Mouse (Mus musculus) thymus, postnatal 36 days (tissue): ENCODE data around the gene Mgme1.
A peak's percentile ranks its signal among the peaks of the same experiment; 100 is the strongest.

Experiments
- DNase-seq, 2 experiments: peaks; one replicate each; pipeline ENCODE4 v3.0.0; 2022; ENCODE audit warnings: mixed read lengths in 2 of 2

The Mgme1 gene

DNA sequence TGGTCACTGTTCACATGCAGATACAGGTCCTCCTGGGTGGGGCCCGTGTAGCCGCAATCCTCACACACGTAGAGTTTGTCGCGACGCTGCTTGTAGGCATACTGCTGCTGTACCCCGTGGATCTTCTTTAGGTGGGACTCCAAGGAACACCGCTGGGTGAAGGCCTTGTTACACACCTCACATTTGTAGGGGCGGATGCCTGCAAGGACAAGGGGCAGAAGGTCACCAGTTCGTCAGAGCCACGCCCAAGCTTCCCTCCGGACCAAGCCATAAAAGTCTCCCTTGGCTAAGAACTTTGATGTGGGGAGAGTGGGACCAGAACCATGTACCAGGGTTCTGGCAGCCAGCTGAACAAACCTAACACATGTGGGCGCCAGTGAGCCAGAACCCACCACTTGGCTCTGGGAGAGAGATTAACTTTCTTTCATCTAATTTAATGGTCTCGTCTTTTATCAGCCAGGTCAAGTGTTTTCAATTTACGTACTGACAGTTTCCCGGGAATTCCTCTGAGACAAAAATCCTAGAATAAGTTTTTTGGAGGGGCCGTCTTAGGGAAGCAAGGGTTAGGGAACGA lies 35.3 kb downstream of the Mgme1 start:
- DNase-seq = no peak

- no peak for DNase-seq
Measured at GRCm38 (mm10) chr2:144308561-144308960, 38.1 kb downstream of the Mgme1 start.

- DNase-seq = no peak
Measured at GRCm38 (mm10) chr2:144310273-144310672, 39.8 kb downstream of the Mgme1 start.

- DNase-seq = no peak
Measured at GRCm38 (mm10) chr2:144311372-144311771, 40.9 kb downstream of the Mgme1 start.

DNA sequence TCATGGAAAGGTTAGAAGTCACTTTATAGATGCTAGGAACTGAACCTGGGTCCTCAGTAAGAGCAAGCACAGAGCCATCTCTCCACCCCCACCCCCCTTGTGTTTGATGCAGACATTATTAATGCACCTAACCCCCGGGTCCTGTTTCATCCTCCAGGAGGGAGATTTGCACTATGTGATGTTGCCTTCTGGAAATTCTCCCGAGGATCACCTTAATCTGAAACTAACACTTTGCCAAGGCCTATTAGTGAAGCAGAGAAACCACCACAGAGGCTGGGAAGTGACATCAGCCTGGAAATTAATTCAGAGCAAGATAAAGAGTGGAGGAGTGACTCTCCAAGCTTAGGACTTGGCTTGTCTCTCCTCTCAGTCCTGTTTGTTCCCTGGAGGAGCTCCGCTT lies 53.8 kb downstream of the Mgme1 start:
- no peak for DNase-seq

DNA sequence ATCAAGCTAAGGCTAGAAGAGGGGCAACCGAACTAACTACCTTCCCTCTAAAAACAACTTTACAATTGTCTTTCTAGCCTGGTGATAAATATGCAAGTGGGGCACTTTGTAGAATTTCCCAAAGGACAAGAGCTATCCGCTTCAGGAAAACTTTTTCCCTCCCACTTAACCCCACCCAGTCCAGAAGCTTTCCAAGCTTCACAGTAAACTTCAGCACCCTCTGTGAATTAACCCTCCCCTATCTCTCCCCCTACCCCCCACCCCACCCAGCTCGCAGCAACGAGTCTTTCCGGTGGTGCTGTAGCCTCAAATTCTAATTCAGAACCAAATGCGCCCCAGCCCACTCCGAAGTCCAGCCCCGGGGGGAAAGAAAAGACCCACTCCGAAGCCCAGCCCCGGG lies 59.0 kb downstream of the Mgme1 start:
- no peak for DNase-seq

- DNase-seq = no peak
Measured at GRCm38 (mm10) chr2:144329937-144330336, 59.5 kb downstream of the Mgme1 start.

DNA sequence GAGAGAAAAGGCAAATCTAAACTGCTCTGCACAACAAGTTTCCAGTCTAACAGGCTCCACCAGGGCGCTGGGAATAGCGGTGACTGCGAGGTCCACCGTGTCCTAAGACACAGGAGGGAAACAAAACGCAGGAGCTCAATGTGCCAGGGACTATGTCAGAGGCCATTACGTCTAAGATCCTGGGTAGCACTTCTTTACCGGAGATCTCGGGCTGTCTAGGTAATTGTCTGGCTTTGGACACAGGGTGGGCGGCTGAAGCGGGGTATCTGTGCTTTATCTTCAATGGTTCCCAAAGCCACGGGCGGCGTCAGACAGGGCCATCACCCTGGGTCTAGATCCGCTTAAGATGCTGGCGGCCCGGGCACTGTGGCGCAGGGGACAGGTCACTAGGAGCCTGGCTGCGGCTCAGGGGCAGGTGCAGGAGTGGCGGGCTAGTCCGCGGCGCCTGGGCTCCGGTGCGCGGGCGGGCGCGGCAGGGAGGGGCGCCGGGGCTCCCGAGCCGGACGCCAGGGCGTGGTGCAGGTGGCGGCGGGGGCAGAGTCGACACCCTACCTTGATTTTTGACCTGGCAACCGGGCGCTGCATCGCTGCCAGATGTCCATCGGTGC lies 60.0 kb downstream of the Mgme1 start:
- peak in 1 of 2 experiments; percentile 3 for DNase-seq
